Mouse (Mus musculus) right cerebral cortex, postnatal 10 days (tissue): ENCODE results near the gene Csdc2.
"Not testable (repeated sequence)": the region's sequence is repeated elsewhere in the genome, so short reads cannot be mapped to it uniquely, and the experiment has no call there.

Experiments used
- DNase-seq, 2 experiments: peaks; one replicate each; pipeline ENCODE4 v3.0.0; 2021; ENCODE audit warnings: low spot score in 2 of 2

Gene Csdc2

DNA sequence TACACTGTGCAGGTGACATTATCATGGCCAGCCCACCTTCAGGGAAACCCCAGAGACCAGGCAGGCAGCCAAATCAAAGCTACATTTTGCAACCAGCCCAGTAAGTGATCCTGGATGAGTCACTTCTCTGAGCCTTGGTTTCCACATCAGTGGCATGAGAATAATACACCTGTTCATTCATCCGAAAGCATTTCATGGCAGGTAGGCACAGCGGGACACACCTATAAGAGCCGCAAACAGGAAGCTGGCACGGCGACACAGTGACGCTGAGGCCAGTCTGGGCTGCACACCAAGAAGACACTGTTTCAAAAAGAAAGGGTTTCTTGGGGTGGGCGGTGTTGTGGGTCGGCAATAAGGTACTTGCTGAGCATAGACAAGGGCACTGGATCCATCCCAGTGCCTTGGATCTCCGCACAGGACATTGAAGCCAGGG, 17.6 kb downstream of the Csdc2 start:
- DNase-seq = peak; percentile 26 to 32

DNA sequence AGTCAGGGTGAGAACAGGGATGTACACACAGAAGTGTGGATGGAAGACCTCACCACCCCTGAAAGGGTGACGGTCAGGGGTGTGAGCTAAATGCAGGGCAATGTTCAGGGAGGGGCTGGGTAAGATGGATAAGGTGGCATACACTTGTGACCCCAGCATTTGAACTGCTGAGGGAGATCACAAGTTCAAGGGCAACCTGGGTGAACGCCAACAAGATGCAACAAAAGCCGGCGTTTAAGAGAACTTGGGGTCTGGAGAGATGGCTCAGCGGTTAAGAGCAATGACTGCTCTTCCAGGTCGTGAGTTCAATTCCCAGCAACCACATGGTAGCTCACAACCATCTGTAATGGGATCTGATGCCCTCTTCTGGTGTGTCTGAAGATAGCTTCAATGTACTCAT, 18.2 kb downstream of the Csdc2 start:
- peak; percentile 30 to 33 for DNase-seq

DNA sequence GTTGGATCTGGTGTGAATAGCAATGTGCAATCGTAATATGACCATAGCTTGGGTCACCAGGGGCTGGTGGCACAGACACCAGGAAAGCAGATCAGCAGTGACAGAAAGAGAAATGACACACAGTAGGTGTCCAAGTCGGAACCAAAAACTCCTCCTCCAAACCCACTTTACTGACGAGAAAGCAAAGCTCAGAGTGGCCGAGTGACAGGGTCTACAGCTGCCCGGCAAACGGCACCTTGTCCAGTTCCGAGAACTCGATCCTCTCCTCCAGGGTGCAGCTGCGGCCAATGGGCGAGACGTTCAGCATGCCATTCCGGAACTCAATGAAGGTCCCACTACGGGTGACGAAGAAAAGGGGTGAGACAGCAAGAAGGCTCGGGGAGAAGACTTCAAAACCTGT, 18.9 kb downstream of the Csdc2 start:
- no peak for DNase-seq

DNA sequence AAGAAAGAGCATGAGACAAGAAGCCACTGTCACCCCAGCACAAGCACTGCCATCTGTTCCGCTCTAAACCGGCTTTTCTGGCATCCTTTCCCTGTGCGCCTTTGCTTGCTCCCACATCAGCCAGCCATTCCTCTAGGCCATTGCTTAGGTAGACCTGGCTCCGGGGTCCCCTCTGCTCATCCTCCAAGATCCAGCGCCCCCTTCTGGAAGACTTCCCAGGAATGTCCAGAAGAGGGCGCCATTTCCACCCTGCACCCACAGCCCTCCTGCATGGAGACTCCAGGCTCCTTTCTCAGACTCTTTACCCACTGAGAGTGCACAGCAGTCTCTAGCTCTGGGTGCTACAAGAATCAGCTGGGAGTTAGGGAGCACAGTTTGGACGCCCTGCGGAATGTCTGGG, 19.9 kb downstream of the Csdc2 start:
- peak; percentile 59 to 60 for DNase-seq

DNA sequence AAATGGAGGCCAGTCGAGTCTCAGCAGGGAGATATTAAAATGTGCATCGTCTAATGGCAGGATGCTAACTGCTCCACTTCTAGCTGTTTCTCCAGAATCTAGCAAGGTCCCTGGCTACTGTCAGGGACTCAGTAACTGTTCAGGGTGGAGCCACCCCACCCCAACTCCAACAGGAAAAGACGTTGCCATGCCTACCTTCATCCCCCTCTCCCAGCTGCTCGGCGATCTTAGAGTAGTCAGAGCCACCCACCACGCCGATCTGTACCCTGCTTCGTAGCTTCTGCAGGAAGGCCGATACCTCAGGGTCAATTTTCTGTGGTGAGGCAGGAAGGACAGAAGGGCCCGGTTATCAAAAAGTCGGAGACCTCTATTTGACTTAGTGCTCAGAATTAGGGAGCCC, 21.0 kb downstream of the Csdc2 start:
- peak; percentile 37 to 47 for DNase-seq

DNA sequence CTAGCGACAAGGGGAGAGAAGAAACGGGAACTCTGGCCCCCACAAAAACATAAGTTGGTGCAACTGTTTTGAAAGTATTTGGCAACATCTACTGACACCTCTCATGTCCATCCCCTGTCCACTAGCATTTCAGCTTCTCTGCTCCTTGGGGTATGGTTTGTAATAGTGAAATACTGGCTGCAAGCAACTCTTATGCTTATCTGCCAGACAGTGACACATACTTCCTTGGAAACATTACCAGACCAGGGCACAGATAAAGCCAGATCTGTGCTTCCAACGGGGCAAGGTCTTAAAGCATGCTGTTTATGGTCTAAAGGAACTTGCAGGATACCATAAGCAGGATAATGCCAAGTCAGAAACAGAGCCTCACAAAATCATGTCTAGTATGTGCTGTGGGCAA, 22.3 kb downstream of the Csdc2 start:
- no peak for DNase-seq

DNA sequence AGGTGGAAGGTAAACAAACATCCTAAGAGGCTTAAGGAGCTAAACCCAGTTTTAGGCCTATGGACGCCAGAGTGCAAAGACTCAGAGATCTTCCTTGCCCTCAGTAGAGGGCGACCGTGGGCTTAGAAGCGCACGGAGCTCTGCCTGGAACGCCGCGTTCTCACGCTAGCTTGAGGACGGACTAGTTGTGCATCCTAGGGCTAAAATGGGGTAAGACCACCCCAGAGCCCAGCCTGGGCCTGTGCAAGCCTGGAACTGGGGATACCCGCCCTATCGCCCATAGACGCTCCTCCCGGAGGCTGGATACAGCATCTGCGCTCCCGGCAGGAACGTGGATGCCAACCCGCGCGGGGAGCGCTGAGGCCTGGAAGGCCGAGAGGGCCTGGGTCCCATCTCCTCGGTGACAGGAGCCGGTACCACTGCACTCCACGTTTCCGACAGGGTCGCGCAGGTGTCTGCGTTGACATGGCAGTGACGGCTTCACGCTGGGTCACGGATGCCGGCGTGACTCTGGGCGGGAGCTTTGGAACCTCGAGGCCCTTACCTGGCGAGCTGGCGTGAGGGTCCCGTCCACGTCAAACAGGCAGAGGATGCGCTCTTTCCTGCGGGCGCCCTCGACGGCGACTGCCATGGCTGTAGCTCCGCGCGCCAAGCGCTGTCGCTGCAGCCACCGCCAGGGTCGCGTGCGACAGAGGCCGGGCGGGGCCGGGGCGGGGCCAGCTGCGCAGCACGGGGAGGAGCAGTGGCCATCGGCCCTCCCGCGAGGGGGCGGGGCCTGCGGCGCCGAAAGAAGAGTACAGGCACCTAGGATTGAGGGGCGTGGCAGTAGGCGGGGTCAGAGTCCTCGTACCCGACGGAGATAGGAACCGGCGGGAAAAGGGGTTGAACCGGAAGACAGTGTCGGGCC, 23.9 kb downstream of the Csdc2 start, which contains the start of gene Pmm1:
TSS of gene Pmm1 (minus strand) at position 760 of the 907 bp plus-strand sequence.
- DNase-seq = peak; percentile 99

DNA sequence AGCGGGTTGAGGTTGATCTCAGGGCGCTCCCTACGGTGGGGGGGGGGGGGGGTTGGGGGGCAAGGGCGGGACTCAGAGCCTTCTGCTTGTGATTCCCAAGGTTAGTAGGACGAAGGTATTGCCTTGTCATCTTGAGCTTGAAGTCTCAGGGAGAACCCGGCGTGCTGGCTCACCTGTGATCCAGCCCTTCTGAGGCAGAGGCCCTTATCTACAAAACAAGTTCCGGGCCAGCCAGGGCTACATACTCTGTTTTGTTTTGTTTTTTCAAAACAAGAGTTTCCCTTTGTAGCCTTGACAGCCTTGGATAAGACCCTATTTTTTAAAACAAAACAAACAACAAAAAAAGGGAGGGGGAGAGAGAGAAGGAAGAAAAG, 24.5 kb downstream of the Csdc2 start:
- no peak for DNase-seq

DNA sequence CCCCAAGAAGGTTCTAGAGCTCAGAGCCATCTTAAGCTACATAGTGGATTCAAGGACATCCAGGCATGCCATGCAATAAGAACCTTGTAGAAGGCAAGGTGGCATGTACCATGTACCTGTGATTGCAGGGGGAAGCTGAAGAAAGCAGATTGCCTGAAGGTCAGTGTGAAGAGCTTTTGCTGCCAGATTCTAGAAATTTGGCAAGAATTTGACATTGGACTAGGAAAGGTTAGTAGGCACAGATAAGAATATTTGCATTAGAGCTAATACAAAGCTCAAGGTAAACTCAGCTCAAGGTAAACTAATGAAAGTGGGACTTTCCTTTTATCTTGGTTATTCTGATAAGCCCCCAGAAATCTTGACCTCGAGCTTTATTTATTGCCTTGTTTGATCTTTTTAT, 27.7 kb downstream of the Csdc2 start:
- DNase-seq = no peak

DNA sequence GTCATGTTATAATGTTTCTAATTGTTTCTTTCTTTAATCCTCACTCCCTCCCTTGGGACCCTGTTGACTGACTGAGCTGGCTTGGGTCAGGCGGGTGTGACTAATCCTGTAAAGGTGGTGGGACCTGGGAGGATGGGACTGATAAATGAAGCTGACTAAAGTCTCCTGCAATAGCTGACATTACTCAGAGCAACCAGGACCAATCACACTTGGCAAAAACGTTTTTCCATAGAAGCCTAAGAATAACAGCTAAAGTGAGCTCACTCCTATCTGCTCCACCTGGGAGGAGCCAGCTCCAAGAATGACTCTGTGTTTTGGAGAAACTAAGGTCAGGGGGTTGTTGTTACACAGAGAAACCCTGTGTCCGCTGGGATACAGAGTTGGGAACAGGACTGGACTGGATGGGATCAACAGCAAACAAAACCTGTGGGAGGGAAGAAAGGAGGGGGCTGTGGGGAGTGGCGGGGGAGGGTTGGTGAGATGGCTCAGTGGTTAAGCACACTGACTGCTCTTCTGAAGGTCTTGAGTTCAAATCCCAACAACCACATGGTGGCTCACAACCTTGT, 28.5 kb downstream of the Csdc2 start:
- DNase-seq = no peak

DNA sequence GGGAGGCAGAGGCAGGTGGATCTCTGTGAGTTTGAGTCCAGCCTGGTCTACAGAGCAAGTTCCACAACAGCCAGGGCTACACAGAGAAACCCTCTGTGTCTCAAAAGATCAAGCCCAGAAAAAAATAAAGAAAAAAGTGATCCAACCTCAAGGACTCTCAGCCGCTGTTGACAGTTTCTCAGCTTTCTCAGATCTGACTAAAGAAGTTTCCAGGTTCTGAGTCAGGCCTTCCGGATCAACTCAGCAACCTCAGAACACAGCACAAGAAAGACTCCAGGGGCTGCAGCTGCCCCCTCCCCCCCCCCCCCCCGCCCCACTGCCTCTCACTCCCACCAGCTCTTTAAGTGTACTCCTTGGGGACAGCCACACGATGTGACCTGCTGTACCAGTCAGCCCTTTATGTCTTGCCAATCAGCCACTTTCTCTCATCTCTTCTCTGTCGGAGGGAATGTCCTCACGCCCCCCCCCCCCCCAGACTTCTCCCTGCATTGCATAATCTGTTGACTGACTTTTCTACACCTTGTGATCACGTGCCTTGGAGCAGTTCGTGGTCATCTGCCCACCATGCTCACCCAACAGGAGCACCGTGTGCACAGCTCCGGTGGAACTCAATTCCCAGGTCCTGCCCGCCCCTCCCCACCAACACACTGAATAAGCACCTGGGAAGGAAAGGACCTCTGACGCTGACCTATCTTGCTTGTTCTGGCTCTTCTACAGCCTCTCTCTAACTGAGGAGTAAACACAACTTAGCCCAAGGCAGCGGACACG, 29.7 kb downstream of the Csdc2 start:
- no peak for DNase-seq

DNA sequence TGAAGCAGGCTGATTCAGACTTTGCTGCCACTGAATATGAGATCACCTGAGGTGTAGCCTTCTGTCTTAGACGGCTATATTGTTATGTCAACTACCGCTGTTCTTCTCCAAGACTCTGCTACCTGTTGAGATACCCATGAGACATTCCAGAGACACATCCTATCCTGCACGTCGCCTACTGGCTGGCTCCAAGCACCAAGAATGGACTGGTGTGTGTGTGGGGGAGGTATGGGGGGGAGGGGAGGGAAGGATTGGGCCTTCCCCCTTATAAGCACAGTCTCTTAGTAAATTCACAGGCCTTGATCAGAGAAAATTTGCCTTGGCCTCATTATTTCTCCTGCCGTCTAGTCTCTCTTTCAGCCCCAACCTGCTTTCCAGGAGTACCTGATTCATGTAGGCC, 31.3 kb downstream of the Csdc2 start:
- DNase-seq = no peak

DNA sequence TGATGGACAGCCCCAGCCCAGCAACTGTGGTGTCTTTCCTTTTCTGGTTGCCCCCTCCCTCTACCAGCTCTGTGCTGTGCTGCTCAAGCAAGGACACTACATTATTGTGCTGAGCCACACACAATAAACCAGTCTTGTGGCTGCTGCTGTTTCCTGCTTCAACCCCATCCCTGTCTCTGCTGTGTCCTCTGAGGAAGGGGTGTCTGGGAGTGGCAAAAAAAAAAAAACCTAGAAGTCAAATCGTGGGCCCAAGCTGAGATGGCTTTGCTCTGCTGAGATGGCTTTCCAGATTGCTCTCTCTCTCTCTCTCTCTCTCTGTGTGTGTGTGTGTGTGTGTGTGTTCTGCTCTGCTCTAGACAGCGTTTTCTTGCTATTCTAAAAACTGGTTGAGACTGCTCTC, 31.9 kb downstream of the Csdc2 start:
- DNase-seq = peak in 1 of 2 experiments; percentile 18

DNA sequence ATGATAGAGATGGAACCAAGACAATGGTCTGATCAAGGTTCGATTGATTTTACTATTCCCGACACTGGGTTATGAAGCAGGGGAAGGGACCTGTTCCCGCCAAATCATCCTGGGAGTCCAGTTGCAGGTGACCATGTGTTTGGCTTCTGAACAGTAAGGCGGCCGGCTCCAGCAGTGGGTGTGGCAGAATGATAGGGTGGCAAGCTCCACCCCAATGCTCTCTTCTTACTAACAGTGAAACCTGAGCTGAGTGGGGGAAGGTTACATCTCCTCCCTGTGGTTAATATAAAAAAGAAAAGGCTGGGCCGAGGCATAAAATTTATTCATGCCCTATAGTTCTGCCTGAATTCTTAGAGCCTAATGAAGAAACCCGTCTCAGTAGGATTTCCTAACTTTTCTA, 32.6 kb downstream of the Csdc2 start:
- DNase-seq = no peak

DNA sequence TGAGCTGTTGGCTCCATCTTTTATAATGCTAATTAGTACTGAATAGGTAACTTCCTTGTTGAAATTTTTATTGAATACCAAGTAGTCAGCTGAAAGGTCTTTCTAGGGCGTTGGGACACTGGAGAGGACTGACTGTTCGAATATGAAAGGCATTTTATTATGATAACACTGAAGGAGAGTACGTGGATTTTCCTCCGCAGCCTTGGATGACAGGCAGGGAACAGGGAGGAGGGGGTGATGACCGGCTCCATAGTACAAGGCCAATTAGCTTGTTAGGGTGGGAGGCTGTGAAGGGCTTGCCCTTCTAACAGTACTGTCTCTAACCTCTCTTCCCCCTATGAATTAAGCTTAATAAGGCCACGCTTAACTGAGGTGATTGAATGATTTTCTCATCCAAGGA, 33.1 kb downstream of the Csdc2 start:
- not testable (repeated sequence) for DNase-seq

DNA sequence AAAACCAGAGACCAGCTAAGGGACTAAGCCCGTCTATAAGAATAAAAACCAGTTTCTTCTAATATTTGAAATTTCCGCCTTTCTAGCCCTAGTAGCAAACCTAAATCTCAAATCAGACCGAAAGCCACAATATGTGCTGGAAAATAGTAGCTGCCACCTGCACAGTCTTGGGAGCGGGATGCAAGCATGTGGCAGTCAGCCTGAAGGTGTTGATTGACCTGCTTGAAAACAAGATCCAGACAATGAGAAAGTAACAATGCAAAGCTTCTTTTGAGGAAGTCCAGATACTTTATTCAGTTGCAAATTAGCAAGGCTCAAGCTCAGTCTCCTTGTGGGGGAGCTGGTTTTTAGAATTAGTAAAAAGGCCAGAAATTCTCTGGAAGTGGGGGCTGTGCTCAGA, 33.9 kb downstream of the Csdc2 start:
- not testable (repeated sequence) for DNase-seq

DNA sequence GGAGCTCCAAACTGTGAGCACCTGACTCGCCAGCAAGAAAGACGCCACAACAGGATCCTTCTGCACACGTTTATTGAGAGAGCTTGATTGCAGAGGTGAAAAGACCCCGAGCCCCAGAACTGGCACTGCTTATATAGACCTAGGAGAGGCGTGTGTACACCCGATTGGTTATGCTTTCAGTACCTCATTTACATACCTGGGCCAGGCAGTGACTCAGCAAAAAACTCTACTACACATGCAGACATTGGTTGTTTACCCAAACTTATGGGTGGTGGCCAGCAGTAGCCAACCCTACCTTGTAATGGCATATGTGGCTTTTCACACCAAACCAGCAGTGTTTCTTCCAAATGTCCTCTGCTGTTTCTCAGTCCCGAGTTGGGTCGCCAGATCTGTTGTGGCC, 38.6 kb downstream of the Csdc2 start:
- not testable (repeated sequence) for DNase-seq

DNA sequence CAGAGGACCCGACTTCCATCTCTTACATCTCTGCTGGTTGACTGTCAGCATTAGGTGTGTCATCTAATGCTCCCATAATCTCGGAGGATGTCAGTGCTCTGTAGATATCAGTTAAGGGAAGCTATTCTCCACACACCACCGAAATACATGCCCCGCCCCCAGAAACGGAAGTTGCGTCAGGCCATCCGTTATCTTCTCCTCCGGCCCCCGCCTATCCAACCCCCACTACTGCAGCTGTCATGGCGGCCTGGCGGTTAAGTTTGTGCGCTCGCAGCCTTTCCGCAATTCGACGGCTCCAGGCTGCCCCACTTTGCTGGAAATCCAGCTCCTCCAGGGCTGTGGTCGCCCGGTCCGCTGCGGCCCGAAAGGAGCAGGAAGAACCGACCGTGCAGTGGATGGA, 43.8 kb downstream of the Csdc2 start, which contains the start of gene 1700029P11Rik:
TSS of gene 1700029P11Rik (plus strand) at position 220 of the 400 bp plus-strand sequence.
- no peak for DNase-seq

DNA sequence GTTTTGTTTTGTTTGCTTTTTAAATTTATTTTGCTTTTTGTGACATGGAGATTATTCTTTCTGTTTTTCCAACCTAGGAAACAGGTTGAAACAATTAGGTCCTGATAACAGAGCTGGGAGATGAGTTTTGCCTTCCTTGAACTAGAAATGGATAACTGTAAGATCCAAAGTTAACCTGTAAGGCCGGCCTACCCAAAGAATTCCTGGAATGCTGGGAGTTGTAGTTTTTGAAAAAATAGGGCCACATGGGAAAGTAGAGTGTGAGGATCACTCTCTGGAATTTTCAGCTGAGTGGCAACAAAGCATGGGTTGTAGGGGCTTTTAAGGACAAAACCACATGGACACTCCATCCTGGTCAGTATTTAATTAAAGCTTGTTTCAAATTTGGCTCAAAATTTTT, 45.6 kb downstream of the Csdc2 start:
- no peak for DNase-seq

DNA sequence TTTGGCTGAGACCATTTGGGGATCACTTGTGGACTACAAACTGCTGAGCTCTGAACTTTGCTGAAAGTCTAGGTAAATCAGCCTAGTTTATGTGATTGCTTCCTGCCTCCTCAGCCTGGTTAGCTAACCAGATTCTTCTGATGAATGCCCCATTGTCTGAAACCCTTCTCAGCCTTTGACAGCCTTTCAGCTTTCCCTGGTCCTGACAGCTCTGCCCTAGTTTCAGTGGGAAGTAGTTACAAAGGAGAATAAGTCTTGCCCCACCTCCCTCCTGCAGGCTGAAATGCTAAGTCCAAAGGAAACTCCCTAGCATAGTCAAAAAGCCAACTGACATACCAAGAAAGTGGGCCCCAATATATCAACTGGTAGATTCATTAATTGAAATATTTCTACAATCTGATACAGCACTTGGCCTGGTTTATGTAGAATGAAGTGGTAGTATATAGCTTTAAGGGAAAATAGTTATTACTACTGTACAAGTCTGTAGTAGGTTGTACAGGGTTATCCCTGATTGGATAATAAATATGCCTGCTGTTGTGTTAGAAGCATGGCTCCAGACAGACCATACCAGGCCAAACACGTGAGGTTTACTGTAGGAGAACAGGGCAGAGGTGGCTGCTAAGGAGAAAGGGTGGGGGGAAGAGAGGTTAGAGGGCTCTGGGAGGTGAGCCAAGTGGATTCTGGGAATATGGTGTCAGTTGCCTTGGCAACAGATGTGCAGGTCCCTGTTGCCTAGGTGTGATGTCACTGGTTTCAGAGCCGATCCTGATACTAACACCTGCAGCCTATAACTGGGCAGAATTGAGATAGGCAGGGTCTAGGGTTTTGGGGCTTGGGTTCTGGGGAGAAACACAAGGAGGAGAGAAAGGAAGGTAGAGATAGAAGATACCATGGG, 49.0 kb downstream of the Csdc2 start:
- DNase-seq = peak in 1 of 2 experiments; percentile 42

DNA sequence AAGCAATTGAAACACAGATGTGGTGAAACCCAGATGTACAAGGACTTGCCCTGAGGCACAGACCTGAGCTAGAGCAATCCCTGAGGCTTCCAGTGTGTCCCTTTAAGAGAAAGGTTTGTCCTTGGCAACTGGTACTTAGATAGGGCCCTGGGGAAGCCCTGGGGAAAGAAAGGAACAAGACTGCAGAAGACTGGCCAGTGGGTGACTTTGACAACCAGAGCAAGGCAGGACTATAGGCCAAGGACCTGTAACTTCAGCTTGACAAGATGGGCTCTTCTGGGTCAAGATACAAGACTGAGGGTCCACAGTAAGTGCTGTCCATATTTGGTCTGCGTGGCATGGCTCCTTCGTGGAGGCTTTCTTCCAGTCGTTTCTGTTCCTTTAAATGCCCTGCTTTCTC, 51.1 kb downstream of the Csdc2 start, which contains the start of gene Xrcc6:
TSS of gene Xrcc6 (plus strand) at position 190 of the 400 bp plus-strand sequence.
- no peak for DNase-seq
